1 mouse cellular context compared by ENCODE assay signal in the genomic region with DNA sequence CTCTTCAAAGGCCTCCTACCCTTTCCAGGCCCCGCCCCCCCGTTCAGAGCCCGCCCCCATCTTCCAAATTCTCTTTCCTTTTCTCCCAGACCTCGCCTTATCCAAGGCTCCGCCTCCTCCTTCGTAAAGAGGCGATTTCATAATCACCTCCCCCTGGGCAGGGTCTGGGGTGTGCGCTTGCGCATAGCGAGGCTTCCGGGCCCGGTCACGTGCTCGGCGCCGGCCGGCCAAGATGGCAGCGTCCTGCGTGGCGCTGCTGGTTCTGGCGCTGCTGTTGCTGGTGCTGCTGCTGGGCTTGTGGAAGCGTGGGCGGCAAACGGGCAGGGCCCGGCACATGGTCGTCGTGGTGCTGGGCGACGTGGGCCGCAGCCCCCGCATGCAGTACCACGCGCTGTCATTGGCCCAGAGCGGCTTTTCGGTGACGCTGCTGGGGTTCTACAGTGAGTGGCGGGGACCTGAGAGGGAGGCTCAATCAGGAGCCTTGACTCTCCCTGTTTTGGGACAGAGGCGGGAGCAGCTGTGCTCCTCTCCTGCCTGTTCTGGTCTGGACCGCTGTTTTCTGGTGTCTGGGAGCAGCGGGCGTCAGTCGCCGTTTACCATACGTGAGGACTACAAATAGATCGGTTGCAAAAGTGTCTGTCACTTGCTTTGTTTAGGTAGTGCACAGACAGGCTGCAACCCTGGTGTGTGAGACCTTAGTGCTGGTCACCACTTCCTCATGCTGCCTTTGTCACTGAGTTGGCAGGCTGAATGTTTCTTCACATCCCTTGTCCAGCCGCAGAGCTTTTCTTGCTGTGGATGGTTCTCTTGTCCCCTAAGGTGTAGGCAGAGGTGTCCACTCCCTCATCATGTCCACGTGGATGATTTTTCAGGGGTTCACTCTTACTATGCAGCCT.
A peak's percentile ranks its signal among the peaks of the same experiment; 100 is the strongest.
TF ChIP-seq lines count a peak whose summit lies in the region.

TSS of gene Alg1 (plus strand) at position 204 of the 896 bp plus-strand sequence.

TF ChIP-seq in CH12.LX, 34 proteins besides CTCF, POLR2A, EP300 and RAD21 (continued from another document):
- TF ChIP-seq SIN3A (IDR thresholded peaks at IDR 0.05; ENCODE audit: low read length) = peak; percentile 98
- no peak for TF ChIP-seq ZNF384 (IDR thresholded peaks at IDR 0.05; ENCODE audit: low read depth, low read length)
- TF ChIP-seq HCFC1 (IDR thresholded peaks at IDR 0.05; ENCODE audit: low read depth, low read length) = peak; percentile 81
- TF ChIP-seq USF1 (IDR thresholded peaks at IDR 0.05; ENCODE audit: low read depth, low read length) = peak; percentile 96
- peak; percentile 85; the same call in 1 of the 2 replicates for TF ChIP-seq POLR2AphosphoS2 (IDR thresholded peaks at IDR 0.05; ENCODE audit: low read depth, low read length)
- TF ChIP-seq MAZ (IDR thresholded peaks at IDR 0.05; ENCODE audit: low read depth, low read length) = no peak
- peak; percentile 91 for TF ChIP-seq USF2 (conservative IDR thresholded peaks at IDR 0.05; ENCODE audit: low read depth, low read length)
- TF ChIP-seq NELFE (IDR thresholded peaks at IDR 0.05; ENCODE audit: low read depth, low read length) = peak; percentile 99
- no peak for TF ChIP-seq PAX5 (IDR thresholded peaks at IDR 0.05; ENCODE audit: low read length)
- no peak for TF ChIP-seq GABPA (IDR thresholded peaks at IDR 0.05; ENCODE audit: insufficient replicate concordance, low read depth, low read length)
- TF ChIP-seq JUND (conservative IDR thresholded peaks at IDR 0.05; ENCODE audit: low read depth, low read length) = no peak
- TF ChIP-seq ELF1 (IDR thresholded peaks at IDR 0.05; ENCODE audit: low read depth, low read length) = peak; percentile 93
- TF ChIP-seq MAX (IDR thresholded peaks at IDR 0.05; ENCODE audit: low read length) = peak; percentile 97
- peak; percentile 47 for TF ChIP-seq IRF4 (IDR thresholded peaks at IDR 0.05; ENCODE audit: low read depth, low read length)
- peak; percentile 32 for TF ChIP-seq ETS1 (conservative IDR thresholded peaks at IDR 0.05; ENCODE audit: low read depth, low read length)
- TF ChIP-seq E2F4 (IDR thresholded peaks at IDR 0.05; ENCODE audit: insufficient replicate concordance, low read depth, low read length) = no peak
